Mouse (Mus musculus): Measurements from ENCODE around the gene Cldn10.

DNA sequence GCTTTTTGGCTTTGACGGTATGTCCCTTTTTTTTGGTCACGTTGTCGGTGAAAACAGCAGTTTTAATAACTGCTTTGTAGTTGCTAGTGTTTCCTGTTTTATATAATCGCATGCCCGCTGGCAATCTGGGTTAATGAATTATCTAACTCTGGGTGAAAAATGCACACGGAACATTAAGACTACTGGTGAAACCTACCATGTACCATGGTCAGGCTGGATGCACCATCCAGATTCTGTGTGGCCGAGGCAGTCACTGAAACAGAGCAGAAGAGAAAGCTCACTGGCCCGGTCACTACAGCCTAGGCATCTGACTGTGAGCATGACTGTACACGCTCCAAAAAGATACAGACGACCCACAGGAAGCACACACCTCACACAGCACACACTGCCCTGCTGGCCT is 107.9 kb downstream of the Cldn10 start:
- no peak for TF ChIP-seq EP300 (IDR thresholded peaks at IDR 0.05)
- no peak for TF ChIP-seq CTCF (IDR thresholded peaks at IDR 0.05)

All from lung, postnatal 0 days (tissue).